Mouse (Mus musculus): ENCODE measurements around the gene Pnrc2. TPM values are rescaled to one million over a fixed set of nuclear protein-coding genes. Genes with fewer than 3 reads are reported as not detected.

Pnrc2 gene
- polyA plus RNA-seq (2011; ENCODE audit: insufficient read depth, insufficient read length, low replicate concordance, missing spikeins) = 37.3 and 38.3 TPM in 2 replicates

GRCm38 (mm10) chr4:135873526-135874202, at the start of gene Pnrc2:
Gene Pnrc2, minus strand, starts transcription at chr4:135873850.
- peaks cover 10% of the 10 kb centered on the region for H3K4me1 ChIP-seq (ENCODE audit: control insufficient read depth, insufficient read depth, low read length)
- H3K27ac ChIP-seq (ENCODE audit: control insufficient read depth, insufficient read depth, low read depth, low read length, poor library complexity) = peak within 1 kb of the TSS; percentile 99
- WGBS = under 1% methylated on average over 59 of the region's 60 CpGs
- peak within 1 kb of the TSS; percentile 73 for H3K4me3 ChIP-seq (replicated peaks; ENCODE audit: control insufficient read depth, low read depth, low read length)
- TF ChIP-seq CTCF (IDR thresholded peaks at IDR 0.05; ENCODE audit: control insufficient read depth, insufficient read depth, low read length) = no peak
- peak; percentile 73 for TF ChIP-seq POLR2A (IDR thresholded peaks at IDR 0.05; ENCODE audit: borderline replicate concordance, control insufficient read depth, low read depth, low read length)

- TF ChIP-seq POLR2A (IDR thresholded peaks at IDR 0.05; ENCODE audit: borderline replicate concordance, control insufficient read depth, low read depth, low read length) = no peak
- no peak for TF ChIP-seq CTCF (IDR thresholded peaks at IDR 0.05; ENCODE audit: control insufficient read depth, insufficient read depth, low read length)
- H3K4me3 ChIP-seq (replicated peaks; ENCODE audit: control insufficient read depth, low read depth, low read length) = no peak overlapping the region
- H3K4me1 ChIP-seq (ENCODE audit: control insufficient read depth, insufficient read depth, low read length) = peaks cover 6% of the 10 kb centered on the region
- no peak overlapping the region for H3K27ac ChIP-seq (ENCODE audit: control insufficient read depth, insufficient read depth, low read depth, low read length, poor library complexity)
- WGBS = 45% methylated on average over 1 of the region's 1 CpGs
Observed at GRCm38 (mm10) chr4:135922190-135922589, 48.5 kb upstream of the Pnrc2 start.

GRCm38 (mm10) chr4:135921257-135922120, 47.8 kb upstream of the Pnrc2 start:
- H3K27ac ChIP-seq (ENCODE audit: control insufficient read depth, insufficient read depth, low read depth, low read length, poor library complexity) = peak overlapping the region; percentile 71
- 2% methylated on average over 26 of the region's 26 CpGs for WGBS
- no peak for TF ChIP-seq CTCF (IDR thresholded peaks at IDR 0.05; ENCODE audit: control insufficient read depth, insufficient read depth, low read length)
- TF ChIP-seq POLR2A (IDR thresholded peaks at IDR 0.05; ENCODE audit: borderline replicate concordance, control insufficient read depth, low read depth, low read length) = no peak

GRCm38 (mm10) chr4:135920304-135921241, 46.9 kb upstream of the Pnrc2 start, which contains the start of gene Fuca1:
Gene Fuca1, plus strand, starts transcription at chr4:135920735.
- H3K4me1 ChIP-seq (ENCODE audit: control insufficient read depth, insufficient read depth, low read length) = peaks cover 6% of the 10 kb centered on the region
- peak within 1 kb of the TSS; percentile 71 for H3K27ac ChIP-seq (ENCODE audit: control insufficient read depth, insufficient read depth, low read depth, low read length, poor library complexity)
- TF ChIP-seq CTCF (IDR thresholded peaks at IDR 0.05; ENCODE audit: control insufficient read depth, insufficient read depth, low read length) = peak; percentile 82
- peak; percentile 67; the same call in 1 of the 2 replicates for TF ChIP-seq POLR2A (IDR thresholded peaks at IDR 0.05; ENCODE audit: borderline replicate concordance, control insufficient read depth, low read depth, low read length)
- WGBS = under 1% methylated on average over 60 of the region's 60 CpGs
- H3K4me3 ChIP-seq (replicated peaks; ENCODE audit: control insufficient read depth, low read depth, low read length) = peak within 1 kb of the TSS; percentile 97

More at GRCm38 (mm10) chr4:135921257-135922120, 47.8 kb upstream of the Pnrc2 start:
- Histone ChIP-seq H3K4me3 (replicated peaks; ENCODE audit: control insufficient read depth, low read depth, low read length) (peak overlapping the region; percentile 97), H3K4me1 (ENCODE audit: control insufficient read depth, insufficient read depth, low read length) (peaks cover 6% of the 10 kb centered on the region)

- Histone ChIP-seq H3K4me3 (replicated peaks; ENCODE audit: control insufficient read depth, low read depth, low read length) (no peak overlapping the region), H3K4me1 (ENCODE audit: control insufficient read depth, insufficient read depth, low read length) (peaks cover 6% of the 10 kb centered on the region), H3K27ac (ENCODE audit: control insufficient read depth, insufficient read depth, low read depth, low read length, poor library complexity) (peak overlapping the region; percentile 68)
- 50% methylated on average over 3 of the region's 3 CpGs for WGBS
- TF ChIP-seq POLR2A (IDR thresholded peaks at IDR 0.05; ENCODE audit: borderline replicate concordance, control insufficient read depth, low read depth, low read length) (no peak), CTCF (IDR thresholded peaks at IDR 0.05; ENCODE audit: control insufficient read depth, insufficient read depth, low read length) (no peak)
Observed at GRCm38 (mm10) chr4:135919280-135919639, 45.6 kb upstream of the Pnrc2 start.

GRCm38 (mm10) chr4:135918635-135919279, 45.1 kb upstream of the Pnrc2 start:
- peak overlapping the region; percentile 94 for H3K27ac ChIP-seq (ENCODE audit: control insufficient read depth, insufficient read depth, low read depth, low read length, poor library complexity)
- peaks cover 6% of the 10 kb centered on the region for H3K4me1 ChIP-seq (ENCODE audit: control insufficient read depth, insufficient read depth, low read length)
- WGBS = 14% methylated on average over 13 of the region's 13 CpGs
- TF ChIP-seq POLR2A (IDR thresholded peaks at IDR 0.05; ENCODE audit: borderline replicate concordance, control insufficient read depth, low read depth, low read length) = no peak
- TF ChIP-seq CTCF (IDR thresholded peaks at IDR 0.05; ENCODE audit: control insufficient read depth, insufficient read depth, low read length) = no peak
- H3K4me3 ChIP-seq (replicated peaks; ENCODE audit: control insufficient read depth, low read depth, low read length) = peak overlapping the region; percentile 38

- Histone ChIP-seq H3K4me3 (replicated peaks; ENCODE audit: control insufficient read depth, low read depth, low read length) (no peak overlapping the region), H3K4me1 (ENCODE audit: control insufficient read depth, insufficient read depth, low read length) (peaks cover 5% of the 10 kb centered on the region), H3K27ac (ENCODE audit: control insufficient read depth, insufficient read depth, low read depth, low read length, poor library complexity) (no peak overlapping the region; the same call in 1 of the 2 replicates)
- no peak for TF ChIP-seq CTCF (IDR thresholded peaks at IDR 0.05; ENCODE audit: control insufficient read depth, insufficient read depth, low read length)
- TF ChIP-seq POLR2A (IDR thresholded peaks at IDR 0.05; ENCODE audit: borderline replicate concordance, control insufficient read depth, low read depth, low read length) = no peak
- 36% methylated on average over 4 of the region's 4 CpGs for WGBS
Observed at GRCm38 (mm10) chr4:135913433-135913832, 39.8 kb upstream of the Pnrc2 start.
